Mouse (Mus musculus): ENCODE measurements at regions not wholly inside any gene's neighbourhood (a gene's known extent, or its start where the extent isn't known, plus 50 kb on each side); places are given as distances from the start of the nearest gene placed in this dataset.

DNA sequence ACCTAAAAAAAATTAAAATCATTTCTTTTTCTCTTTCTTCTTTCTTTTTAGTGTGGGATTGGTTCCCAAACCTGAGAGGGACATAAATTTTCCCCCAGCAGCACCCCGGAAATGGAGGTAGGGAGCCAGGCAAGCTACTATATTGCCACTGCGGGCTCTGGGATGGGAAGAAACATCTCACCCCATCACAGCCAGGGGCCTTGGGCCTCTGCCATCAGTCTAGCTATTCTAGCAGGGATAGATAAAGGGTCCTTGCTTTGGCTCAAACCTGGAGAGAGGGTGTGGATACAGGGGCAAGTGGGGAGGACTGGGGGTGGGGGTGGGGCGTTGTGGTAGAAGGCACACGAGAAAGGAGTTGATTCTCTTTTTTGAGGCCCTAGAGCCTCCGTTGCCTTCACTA, 116.3 kb upstream of the Lhx1 start:
- DNase-seq (ENCODE audit: low spot score in 2 of 2): no peak

DNA sequence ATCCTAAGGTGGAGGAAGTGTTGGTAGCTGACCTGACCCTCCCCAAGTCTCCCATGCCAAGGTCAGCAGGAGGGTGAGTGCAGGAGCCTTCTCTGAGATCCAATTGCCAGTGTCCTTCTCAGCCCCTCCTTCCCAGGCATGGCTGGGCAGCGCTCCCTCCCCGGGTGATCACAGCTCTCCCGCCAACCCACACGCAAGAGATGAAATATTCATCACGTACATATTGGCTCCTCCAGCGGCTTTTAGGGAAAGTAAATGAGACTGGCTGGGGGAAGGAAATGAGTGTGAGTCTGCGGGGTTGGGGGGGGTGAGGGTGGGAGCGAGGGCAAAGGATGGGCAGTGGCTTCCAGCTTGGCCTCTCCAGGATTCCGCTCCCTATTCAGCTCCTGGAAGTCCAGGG, 113.0 kb upstream of the Lhx1 start:
- DNase-seq (ENCODE audit: low spot score in 2 of 2): no peak

DNA sequence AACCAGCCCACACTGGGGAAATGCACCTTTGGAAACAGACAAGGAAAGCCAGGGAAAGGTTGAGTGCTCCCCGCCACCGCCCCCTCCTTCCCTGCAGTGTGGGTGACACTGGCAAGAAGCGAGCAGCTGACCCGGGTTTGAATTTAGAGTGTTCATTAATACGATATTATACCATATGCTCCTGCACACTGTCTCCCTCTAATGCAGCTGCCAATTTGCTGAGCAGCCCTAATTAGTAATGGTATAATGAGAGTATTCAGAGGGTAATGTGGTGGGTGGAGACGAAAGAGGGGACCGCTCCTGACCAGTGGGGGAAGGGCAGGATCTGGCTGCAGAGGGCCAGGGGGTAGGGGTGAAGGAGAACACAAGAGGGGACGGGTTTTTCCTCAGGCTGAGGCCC, 111.9 kb upstream of the Lhx1 start:
- DNase-seq (ENCODE audit: low spot score in 2 of 2): peak in 1 of 2 experiments; percentile 29

DNA sequence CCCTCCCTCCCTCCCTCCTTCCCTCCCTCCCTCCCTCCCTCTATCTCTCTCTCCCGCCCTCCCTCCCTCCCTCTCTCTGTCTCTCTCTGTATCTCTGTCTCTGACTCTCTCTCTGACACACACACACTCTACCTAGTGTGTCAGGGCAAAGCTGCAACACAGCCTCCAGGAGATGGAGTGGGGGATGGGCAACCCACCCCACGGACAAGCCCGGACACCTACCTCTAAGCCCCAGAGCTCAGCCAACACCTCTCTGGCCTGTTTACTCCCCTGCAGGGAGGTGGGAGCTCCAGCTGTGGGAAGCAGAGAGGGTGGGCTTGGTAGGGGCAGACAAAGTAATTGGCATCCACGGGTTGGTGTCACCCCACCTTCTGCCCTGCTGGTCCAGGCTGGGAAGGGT, 109.7 kb upstream of the Lhx1 start:
- no peak for DNase-seq (ENCODE audit: low spot score in 2 of 2)

DNA sequence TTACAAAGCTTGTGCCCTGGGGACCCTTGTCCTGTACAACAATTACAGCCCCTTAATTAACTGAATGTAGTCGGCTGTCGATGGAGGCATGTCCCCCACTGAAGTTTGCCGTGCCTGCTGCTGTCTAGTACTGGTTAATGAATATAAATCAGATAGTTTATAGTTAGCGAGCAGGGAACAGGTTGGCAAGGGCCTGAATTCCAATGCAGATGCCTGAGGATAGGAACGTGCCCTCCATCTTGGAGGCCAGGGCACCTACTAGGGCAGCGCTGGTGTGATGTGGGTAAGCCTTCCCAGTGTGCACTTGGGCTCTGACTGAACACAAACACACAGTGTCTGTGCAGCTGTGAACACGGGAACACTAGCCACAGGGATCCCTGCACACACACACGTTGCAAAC, 108.0 kb upstream of the Lhx1 start:
- DNase-seq (ENCODE audit: low spot score in 2 of 2): no peak

DNA sequence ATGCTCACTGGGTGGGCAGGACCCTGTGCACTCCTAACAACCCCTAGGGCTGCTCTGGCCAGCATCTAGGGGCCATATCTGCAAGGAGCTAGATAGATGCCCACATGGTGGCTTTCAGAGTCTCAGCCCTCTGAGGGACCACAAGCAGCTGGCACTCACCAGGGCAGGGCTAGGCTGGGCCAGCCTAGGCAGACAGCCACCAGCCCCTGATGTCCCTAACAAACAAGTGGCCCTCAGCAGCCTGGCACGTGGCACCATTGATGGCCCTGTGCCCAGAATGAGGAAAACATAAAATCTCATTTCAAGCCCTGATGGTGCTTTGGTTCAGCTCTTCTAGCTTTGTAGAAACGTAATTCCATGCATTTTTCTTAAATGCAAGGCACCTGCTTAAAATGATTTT, 102.8 kb upstream of the Lhx1 start:
- no peak for DNase-seq (ENCODE audit: low spot score in 2 of 2)

DNA sequence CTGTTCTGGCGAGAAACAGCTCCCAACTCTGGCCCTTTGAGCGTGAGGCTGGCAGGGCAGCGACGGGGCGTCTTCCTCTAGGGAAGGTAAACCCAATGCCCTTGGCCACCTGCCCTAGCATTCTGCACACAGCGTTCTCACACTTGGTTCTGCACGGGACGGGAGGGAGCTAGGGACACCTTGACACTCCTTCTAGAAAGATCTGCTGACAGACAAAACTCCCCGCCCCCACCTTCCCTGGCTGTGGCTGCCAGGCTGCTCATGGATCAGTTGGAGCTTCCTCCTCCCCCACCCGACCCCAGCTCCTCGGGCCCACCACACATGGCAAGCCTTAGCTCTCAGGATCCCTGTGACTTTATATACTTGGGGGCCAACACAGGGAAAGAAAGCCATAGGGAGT, 102.3 kb upstream of the Lhx1 start:
- DNase-seq (ENCODE audit: low spot score in 2 of 2): no peak

DNA sequence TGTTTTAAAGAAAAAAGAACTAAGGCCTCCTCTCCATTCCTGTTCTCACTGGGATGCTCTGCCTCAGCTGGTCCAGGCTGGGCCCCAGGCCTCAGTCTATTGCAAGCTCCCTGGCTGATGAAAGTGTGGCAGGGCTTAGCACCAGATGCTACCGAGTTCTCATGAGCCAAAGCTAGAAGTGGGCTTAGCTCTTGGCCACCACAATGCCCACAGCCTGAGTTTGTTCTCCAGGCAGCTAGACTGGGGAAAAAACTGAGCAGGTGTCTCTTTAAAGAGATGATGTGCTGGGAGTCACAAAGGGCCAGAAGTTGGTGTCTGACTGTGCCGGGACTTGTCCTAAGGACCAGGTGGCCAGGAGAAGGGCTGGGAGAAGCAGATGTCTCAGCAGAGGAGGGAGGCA, 101.9 kb upstream of the Lhx1 start:
- DNase-seq (ENCODE audit: low spot score in 2 of 2): no peak

DNA sequence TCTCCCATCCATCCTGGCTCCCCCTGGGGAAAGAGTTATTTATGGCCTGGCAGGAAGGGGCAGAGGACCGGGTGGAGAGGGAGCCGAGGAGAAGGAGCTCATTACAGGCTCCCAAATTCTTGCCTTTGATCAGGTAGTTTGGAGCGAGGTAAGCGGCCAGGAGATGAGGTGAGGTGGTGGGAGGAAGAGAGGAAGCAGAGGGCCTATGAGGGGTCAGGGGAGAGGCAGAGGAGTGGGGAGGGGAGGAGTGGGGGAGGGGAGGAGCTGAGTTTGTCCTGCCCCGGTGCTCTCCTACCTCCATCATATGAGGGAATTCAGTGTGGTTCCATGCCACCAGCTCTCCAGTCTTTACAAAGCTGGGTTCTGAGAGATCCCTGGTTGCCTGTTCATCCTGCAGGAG, 98.8 kb upstream of the Lhx1 start:
- no peak for DNase-seq (ENCODE audit: low spot score in 2 of 2)

DNA sequence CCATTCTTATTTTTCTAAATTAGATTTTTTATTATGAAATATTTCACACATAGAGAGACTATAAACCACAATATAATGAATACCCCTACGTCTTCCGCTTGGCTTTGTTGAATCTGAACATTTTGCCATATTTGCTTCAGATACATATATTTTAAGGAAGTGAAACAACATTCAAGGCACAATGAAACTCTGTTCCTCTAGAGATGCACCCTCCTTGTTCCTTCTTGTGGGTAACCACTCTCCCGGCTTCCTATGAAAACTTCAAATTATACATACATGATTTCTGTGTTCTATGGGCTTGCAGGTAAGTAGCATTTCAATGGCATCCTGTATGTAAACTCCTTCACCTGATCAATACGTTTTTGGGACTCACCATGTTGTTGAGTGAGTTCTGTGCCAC, 94.4 kb upstream of the Lhx1 start:
- no peak for DNase-seq (ENCODE audit: low spot score in 2 of 2)

DNA sequence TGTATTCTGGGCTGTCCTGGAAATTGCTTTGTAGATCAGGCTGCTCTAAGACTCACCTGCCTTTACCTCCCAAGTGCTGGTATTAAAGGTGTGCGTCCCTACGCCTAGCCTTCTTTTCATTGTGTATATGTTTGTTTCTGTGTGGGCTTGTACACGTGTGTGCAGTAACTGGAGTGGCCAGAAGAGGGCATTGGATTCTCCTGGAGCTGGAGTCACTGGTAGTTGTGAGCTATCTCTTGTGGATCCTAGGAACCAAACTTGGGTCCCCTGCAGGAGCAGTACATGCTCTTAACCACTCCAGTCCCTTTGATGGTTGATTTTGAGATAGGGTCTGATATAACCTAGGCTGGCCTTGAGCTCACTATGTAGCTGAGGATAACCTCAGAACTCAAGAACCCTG, 93.2 kb upstream of the Lhx1 start:
- DNase-seq (ENCODE audit: low spot score in 2 of 2): no peak

DNA sequence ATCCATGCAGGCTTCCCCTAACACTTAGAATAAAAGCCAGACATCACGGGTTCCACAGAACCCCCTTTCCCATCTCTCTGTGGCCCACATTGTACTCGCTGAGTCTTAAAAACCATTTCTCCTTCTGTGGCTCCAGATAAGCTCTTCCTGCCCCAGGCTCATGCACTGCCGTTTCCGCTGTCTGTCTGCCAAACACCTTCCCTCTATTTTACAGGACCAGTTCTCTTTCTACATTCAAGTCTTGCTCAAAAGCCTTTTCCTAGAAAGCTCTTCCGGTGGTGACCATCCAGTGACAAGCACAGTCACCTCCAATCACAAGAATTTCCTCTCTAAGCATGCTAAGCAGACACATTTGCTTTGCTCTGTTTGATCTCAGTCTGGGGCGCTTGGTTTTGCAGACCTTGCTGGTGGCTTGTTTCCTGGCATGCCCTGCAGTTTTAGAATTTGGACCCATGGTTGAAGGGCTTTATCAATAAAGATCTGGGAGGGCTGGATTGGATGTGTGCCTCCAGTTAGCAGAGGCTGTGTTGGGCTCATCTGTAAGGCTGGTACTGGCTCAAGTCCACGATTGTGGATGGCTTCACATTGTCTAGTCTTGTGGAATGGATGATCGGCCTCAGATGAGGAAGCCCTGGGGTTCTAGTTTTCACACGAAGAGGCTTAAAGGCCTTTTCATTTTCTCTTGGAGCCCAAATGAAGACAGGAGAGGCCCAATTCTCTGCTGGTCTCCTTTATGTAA, 87.8 kb upstream of the Lhx1 start:
- DNase-seq (ENCODE audit: low spot score in 2 of 2): no peak

DNA sequence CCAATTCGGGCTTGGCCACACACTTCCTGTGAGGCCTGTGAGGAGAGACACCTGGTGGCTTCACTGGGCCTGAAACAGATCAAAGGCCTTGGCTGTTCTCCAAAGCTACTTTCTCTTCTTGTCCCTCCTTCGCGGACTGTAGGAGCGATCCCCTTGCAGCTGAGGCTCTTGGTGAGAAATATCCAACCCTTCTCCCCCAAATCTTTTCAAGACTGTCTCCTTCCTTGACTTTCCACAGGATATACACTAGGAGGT, 86.2 kb upstream of the Lhx1 start:
- no peak for DNase-seq (ENCODE audit: low spot score in 2 of 2)

DNA sequence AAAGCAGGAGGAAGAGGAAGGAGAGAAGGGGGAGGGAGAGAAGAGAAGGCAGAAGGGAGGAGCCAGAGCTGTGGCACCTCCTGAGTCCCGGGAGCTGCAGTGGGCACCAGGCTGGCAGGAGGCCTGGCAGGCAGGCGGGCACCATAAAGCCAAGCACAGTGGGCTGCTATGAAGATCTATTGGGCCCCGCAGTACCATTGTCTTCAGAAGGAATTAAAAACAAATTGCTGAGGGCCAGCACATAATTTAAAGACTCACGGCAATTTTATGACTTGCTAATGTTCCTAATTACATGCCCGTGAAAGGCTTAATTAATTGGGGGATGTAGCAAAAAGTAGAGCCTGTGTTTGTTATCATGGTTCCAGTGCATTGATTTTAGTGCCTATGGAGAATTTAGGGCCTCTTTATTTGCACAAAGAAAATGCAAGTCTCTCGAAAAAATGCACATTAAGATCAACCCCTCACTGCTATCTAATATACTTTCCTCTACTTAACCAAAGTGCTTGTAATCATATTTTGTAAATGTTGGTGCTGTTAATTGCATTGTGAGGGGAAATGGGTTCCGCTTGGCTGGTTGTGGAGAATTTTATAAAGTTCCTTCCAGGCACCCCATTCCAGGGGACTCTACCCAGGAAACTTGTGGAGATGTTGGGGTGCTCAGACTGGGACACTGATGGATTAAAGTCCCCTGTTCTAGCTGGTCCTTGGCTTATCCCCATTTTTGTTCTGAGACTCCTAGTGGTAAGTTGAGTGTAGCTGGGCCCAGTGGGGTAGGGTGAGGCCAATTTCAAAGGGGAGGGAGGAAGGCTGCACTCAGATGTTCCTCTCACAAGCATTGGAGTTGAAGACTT, 85.7 kb upstream of the Lhx1 start:
- DNase-seq (ENCODE audit: low spot score in 2 of 2): no peak

DNA sequence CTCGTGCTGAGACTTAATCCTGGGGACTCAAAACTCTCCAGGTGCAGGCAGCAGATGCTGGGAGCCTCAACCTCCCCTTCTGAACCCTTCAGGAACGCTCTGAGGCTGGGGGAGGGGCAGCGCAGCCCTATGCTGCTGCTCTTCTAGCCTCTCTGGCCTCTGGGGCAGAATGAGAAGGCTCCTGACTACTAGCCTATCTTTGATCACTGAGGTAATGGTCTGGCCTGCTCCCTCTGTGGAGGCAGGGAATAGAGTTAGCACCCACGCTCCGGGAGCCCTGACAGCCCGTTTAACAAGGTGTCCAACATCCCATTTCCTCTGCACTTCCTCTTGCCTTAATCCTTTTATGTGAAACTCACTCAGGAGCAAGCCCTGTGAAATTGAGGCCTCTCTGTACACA, 79.4 kb upstream of the Lhx1 start:
- no peak for DNase-seq (ENCODE audit: low spot score in 2 of 2)

DNA sequence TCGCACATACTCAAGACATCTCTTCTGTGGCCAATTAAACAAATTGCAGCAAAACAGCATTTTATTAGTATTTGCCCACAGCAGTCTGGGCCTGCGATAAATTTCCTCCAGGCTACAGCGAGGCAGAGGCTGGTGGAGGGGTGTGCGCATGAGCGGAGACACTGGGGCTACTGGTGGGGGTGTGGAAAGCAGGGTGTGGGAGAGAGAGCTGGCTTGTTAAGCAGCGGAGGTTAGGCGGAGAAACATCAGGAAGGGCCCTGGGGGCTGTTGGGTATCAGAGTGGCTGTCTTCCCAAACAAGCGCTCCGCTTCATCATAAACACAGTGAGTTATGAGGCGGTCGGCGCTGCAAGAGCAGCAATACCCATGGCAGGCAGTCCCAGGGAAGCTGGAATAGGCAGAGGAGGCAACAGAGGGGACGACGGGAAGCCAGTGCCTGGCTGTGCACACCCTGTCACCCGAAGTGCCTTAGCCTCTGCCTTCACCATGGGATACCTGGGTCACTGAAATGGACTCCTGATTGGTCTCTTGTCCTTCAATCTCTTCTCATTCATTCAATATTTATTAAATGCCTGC, 74.0 kb upstream of the Lhx1 start:
- peak; percentile 4 to 5 for DNase-seq (ENCODE audit: low spot score in 2 of 2)

DNA sequence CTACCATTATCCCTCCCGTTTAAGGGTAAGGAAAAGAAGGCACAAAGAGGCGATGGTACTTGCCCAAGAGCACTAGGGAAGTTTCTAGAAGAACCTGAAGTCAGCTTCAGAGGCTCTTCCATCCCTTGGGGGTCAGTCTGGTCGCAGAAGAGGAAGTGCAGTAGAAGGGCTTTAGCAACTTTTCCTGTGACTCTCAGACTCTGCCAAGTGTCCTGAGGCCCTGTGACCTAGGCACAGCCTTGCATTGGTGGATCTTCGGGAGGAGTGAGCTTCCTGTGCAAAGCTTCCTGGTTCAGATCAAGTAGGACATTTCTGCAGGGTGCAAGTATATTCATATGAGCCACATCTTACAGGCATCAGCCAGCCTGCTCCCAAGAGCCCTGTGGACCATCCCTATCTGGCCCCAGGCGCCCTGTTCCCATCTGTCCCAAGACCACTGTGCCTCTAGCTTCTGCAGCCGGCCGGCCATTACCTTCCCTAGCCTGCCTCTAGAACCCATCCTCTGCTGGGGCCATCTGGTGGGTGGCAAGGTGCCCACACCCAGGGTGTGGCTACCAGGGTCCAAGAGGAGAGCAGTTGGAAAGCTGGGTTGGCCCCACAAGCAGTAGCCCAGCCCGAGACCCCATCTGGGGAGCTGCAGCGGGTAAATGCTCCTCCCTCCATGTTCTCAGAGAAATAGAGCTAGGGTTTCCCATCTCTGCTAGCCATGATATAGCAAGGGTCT, 72.4 kb upstream of the Lhx1 start:
- peak in 1 of 2 experiments; percentile 3 for DNase-seq (ENCODE audit: low spot score in 2 of 2)

DNA sequence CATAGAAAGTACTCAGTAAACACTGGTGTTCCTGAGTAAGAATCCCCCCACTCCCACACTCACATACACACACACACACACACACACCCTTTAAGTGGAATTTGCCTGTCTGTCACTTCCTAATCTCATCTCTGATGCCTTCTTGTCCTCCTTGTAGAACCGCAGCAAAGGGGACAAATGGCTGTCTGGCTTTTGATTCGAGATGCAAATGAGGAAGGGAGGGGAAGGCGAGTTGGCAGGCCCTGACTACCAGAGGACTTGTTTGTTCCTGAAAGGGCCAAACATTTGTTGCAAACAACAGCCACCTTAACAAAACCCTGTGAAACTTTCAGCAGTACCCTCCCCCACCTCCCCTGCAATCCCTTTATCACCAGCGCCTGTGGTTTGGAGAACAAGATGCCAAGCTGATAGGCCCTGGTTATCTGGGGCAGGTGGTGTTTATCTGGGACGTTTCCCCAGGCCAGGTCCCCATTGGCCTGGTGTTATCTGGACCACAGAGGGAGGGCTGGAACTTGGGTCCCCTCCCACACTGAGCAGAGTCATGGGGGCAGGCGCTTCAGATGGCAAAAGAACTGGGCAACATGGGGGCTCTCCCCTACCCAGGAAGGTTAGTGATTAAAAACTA, 67.5 kb upstream of the Lhx1 start:
- no peak for DNase-seq (ENCODE audit: low spot score in 2 of 2)

DNA sequence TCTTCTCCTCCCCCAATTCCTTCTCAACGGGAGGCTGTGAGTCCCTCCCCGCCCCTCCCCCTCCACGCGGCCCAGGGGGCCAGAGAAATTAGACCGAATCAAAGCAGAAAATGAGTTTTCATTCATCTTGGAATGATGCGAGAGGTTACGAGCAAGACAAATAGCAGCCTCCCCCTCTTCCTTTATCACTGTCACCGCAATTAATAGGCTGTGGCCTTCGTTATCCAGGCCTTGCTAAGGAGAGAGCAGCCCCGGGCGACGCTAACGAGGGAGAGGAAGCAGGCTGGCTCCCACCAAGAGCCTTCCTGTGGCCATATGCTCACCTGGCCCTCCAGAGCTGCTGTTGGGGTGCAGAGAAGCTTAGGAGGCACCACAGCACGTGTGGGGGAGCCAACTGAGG, 61.8 kb upstream of the Lhx1 start:
- DNase-seq (ENCODE audit: low spot score in 2 of 2): no peak

DNA sequence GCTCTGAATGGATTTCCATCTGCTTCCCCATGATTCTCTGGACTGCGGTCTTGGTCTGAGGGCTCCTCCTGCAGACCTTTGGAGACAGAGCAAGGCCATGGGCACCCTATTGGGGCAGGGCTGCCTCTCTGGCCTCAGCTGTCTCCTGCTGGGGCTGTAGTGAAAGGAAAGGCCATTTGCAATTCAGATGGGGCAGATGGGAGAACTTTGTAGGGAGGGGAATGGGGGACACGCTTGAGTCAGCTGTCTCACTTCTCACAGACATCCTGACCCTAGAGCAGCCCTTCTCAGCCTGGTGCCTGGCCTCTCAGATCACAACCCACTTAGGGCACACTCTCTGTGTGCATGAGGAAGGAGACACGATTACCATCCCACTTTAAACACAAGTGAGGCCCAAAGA, 60.3 kb upstream of the Lhx1 start:
- no peak for DNase-seq (ENCODE audit: low spot score in 2 of 2)

DNA sequence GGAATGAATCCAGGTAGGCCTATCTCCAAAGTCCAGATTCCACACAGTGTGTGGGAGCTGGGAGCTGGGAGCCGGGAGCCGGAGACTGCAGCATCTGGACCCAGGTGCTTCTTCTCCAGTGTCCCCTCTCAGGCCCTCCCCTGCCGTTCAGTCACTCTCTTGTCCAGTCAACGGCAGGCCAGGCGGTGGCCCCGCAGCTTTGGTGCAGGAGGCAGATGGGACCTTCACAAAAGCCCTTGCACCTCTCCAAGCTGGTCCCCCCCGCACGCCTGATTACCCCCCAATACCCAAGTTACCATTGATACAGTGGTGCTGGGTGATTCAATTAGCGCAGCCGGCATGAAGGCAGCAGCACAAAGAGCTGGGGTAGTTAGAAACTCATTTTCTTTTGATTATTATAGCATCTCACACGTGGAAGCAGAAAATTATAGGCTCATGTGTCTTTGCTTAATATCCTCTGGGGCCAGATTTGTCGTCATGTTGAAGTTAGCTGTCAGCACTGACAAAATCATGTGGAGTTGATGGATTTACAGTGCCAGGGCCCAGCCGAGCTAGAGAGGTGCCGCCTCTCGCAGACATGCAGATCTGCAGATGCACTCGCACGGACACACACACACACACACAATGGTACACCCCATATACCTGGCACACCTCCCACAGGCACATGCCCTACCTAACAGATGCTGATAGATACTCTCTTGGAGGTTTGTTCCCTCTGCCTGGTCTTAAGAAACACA, 53.6 kb upstream of the Lhx1 start:
- DNase-seq (ENCODE audit: low spot score in 2 of 2): no peak

All from layer of hippocampus, adult 18-20 months (tissue).